Mouse (Mus musculus) limb, embryonic 11.5 days (tissue): ENCODE results near the gene Setd1b. TPM values are rescaled to one million over a fixed set of nuclear protein-coding genes. Genes with fewer than 3 reads are reported as not detected.

Source experiments
- ATAC-seq: fragments of 200-750 bp; cut with Nextera tagmentation; 2 replicates; pipeline ENCODE4 v1.8.0; 2017; ENCODE audit warnings: low read depth; ENCODE audit not compliant: insufficient number of reproducible peaks, low FRiP score, low TSS enrichment
- DNase-seq: peaks from one replicate; pipeline ENCODE4 v3.0.0-alpha.2; 2015; ENCODE audit warnings: low spot score
- H3K27ac ChIP-seq: fragments of 300-500 bp; sonication (generic); replicated peaks from 2 replicates; pipeline ENCODE4 v1.5.1; 2014; ENCODE audit warnings: low read depth, mild to moderate bottlenecking, low read length
- H3K27me3 ChIP-seq: fragments of 300-500 bp; sonication (generic); 2 replicates; pipeline ENCODE4 v1.6.1; 2014; ENCODE audit warnings: mild to moderate bottlenecking, low read length, mixed read lengths; ENCODE audit not compliant: control insufficient read depth, insufficient read depth
- H3K36me3 ChIP-seq: fragments of 300-500 bp; sonication (generic); 2 replicates; pipeline ENCODE4 v1.6.1; 2014; ENCODE audit warnings: mild to moderate bottlenecking, low read length, moderate library complexity, mixed read lengths; ENCODE audit not compliant: control insufficient read depth, insufficient read depth
- H3K4me1 ChIP-seq: fragments of 300-500 bp; sonication (generic); 2 replicates; pipeline ENCODE4 v1.6.1; 2014; ENCODE audit warnings: low read length, mixed read lengths; ENCODE audit not compliant: control insufficient read depth, insufficient read depth
- H3K4me2 ChIP-seq: fragments of 300-500 bp; sonication (generic); 2 replicates; pipeline ENCODE4 v1.6.1; 2014; ENCODE audit warnings: low read depth, mild to moderate bottlenecking, moderate library complexity; ENCODE audit not compliant: severe bottlenecking
- H3K4me3 ChIP-seq: fragments of 300-500 bp; sonication (generic); 2 replicates; pipeline ENCODE4 v1.5.1; 2014; ENCODE audit warnings: low read depth, low read length
- H3K9ac ChIP-seq: fragments of 300-500 bp; sonication (generic); 2 replicates; pipeline ENCODE4 v1.6.1; 2014; ENCODE audit warnings: mild to moderate bottlenecking, low read length
- H3K9me3 ChIP-seq: fragments of 300-500 bp; sonication (generic); 2 replicates; pipeline ENCODE4 v1.6.1; 2016; ENCODE audit warnings: low read length; ENCODE audit not compliant: control insufficient read depth
- WGBS: fragments of 180-500 bp; shearing (Covaris S2); extraction: QIAGEN DNeasy Blood & Tissue Kit; methylation state at CpG from one replicate; pipeline ENCODE4 v1.1.7; 2014; 5-methylcytosine and 5-hydroxymethylcytosine counted together
- polyA plus RNA-seq: library from polyadenylated mRNA; unstranded; fragments of >200 nt; fragmentation: Nextera tagmentation; extraction: Ambion mirVana; gene quantifications from 2 replicates; pipeline ENCODE4 v1.2.1, GENCODE M21; 2014

Setd1b gene
- polyA plus RNA-seq, 1 experiment from 2014 or later, result 12.0 TPM

DNA sequence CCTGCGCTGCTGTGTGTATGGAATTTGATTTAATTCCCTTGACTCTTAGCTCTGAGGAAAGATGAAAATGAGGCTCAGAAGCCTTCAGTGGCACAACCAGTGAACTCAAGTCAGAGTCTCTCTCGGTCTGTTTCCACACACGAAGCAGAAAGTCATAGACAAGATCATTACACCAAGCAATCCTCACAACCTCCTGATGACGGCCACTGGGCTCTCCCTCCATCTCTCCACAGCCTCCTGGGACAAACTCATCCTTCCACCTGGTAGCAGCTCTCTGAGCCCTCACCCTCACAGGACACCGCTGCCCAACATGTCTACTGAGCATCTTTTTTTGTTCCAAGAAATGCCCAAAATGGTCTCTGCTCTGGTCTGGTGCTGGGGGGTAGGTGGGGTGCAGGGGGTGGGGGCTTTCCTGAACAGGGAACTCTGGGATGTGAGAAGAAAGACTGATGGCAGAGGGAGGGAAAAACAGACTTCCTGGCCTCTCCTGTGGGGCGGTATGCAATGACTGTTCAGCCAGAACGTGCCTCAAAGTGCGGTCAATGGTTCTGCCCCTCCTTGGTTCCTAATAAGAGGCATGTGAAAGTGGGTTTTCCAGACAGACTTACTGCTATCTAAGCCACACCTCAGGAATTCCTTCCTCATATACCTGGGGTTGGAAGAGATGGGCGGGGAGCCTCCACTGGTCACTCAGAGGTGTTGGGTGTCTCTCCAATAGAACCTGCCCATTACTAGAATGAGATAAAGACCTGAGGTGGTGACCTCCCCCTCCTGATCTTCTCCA, 11.8 kb upstream of the Setd1b start:
- no peaks in the 10 kb centered on the region for H3K27me3 ChIP-seq
- no peaks in the 10 kb centered on the region for H3K9me3 ChIP-seq
- ATAC-seq (no peak), DNase-seq (no peak)
- H3K4me2 ChIP-seq, result no peak overlapping the region
- peaks cover 28% of the 10 kb centered on the region for H3K4me1 ChIP-seq
- no peak overlapping the region for H3K9ac ChIP-seq
- peaks cover 5% of the 10 kb centered on the region for H3K36me3 ChIP-seq
- WGBS, result 89% methylated on average over 9 of the region's 9 CpGs
- H3K27ac ChIP-seq, result no peak overlapping the region
- no peak overlapping the region for H3K4me3 ChIP-seq

DNA sequence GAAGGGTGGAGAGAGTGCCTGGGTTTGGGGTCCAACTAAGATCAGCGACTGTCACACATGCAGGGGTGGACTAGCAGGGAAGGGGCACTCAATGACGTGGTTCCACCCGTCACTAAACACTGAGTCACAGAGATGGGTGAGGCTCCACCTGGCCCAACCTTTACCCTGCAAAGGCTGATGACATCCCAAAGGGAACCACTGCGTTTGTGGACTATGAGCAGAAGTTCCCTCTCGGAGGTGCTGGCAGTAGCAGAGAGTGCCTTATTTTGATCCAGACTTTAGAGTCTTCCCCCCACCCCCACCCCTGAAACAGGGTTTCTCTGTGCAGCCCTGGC, 11.2 kb upstream of the Setd1b start:
- Histone ChIP-seq H3K4me1 (peaks cover 34% of the 10 kb centered on the region), H3K9me3 (no peaks in the 10 kb centered on the region), H3K27me3 (no peaks in the 10 kb centered on the region), H3K27ac (no peak overlapping the region), H3K4me3 (no peak overlapping the region), H3K4me2 (no peak overlapping the region), H3K9ac (no peak overlapping the region), H3K36me3 (peaks cover 5% of the 10 kb centered on the region)
- DNase-seq, result no peak
- no peak for ATAC-seq
- 90% methylated on average over 5 of the region's 5 CpGs for WGBS

DNA sequence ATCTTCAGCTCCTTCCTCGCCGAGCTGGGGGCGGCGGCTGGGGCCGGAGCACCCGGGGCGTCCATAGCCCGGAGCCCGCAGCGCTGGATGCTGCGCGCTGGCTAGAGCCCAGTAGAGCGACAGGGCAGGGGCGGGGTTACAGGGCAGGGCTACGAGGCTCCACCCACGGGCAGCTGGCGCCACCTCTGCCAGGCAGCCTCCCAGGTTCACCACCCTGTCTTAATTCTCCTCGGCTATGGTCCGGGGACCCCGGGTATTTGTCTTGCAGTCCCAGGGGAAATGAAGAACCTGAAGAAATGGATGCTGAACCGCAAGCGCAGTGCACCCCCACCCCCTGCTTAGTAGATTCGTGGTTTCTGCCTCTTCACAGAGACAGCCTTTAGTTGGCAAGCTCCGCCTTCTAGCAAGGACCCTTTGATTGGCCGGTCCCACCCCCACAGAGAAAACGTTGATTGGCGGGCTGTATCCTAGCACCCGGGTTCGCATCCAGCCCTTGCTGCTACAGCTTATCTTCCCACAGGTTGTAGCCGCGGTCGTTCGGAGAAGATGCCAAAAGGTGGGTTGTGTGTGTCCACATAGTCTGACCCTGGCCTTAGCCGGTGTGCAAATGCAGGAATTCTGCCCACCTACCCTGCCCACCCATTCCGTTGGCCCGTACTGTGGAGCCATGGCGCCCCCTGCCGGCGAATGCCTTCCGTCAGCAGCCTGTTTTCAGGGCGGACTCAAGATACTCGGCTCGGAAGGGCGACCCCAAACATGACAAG, 9.5 kb upstream of the Setd1b start, which contains the start of gene Rhof:
Rhof (minus strand) TSS at position 385 of the 764 bp plus-strand sequence.
- no peaks in the 10 kb centered on the region for H3K27me3 ChIP-seq
- peaks cover 51% of the 10 kb centered on the region for H3K4me1 ChIP-seq
- peak within 1 kb of the TSS; percentile 21 for H3K4me3 ChIP-seq
- DNase-seq, result peak; percentile 85
- no peak within 1 kb of the TSS; the same call in 1 of the 2 replicates for H3K9ac ChIP-seq
- peak within 1 kb of the TSS; percentile 45 for H3K4me2 ChIP-seq
- peaks cover 5% of the 10 kb centered on the region for H3K36me3 ChIP-seq
- H3K27ac ChIP-seq, result no peak within 1 kb of the TSS
- no peaks in the 10 kb centered on the region for H3K9me3 ChIP-seq
- ATAC-seq, result peak; percentile 44; the same call in 1 of the 2 replicates
- 4% methylated on average over 44 of the region's 44 CpGs for WGBS

DNA sequence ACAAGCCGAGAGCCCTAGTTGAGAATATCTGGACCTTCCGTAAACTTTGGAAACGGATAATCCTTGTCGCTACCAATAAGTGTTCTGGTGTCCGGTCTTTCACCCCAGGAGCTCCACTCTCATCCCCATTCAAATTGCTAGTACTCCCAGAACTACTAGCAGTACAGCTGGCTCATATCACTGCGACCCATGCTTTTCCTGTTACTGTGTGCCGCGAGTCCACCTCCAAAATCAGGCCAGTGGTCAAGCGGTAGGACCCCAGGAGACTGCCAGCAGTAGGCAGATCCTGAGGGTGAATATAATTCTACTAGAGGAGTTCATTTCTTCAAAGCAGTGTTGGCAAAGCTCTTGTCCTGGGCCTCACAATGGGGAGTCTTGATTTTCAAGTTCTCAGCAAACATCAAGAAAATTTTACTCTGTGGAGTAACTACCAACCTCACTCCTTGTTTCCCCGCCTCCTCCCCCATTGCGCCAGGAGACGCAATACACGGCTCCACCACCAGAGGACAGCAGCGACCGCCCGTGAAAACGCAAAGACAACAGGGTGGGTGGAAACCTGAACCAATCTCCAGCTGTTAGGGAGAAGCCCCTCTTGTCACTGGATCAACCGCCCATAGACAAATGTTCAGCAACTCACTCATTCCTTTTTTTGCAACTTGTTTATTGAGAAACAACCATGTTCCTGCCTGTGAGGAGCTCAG, 8.8 kb upstream of the Setd1b start:
- 23% methylated on average over 18 of the region's 18 CpGs for WGBS
- no peaks in the 10 kb centered on the region for H3K27me3 ChIP-seq
- no peaks in the 10 kb centered on the region for H3K9me3 ChIP-seq
- H3K9ac ChIP-seq, result no peak overlapping the region
- no peak overlapping the region for H3K4me3 ChIP-seq
- DNase-seq, result peak; percentile 94
- no peak overlapping the region for H3K4me2 ChIP-seq
- H3K36me3 ChIP-seq, result peaks cover 8% of the 10 kb centered on the region
- H3K4me1 ChIP-seq, result peaks cover 55% of the 10 kb centered on the region
- no peak overlapping the region for H3K27ac ChIP-seq
- ATAC-seq, result no peak

DNA sequence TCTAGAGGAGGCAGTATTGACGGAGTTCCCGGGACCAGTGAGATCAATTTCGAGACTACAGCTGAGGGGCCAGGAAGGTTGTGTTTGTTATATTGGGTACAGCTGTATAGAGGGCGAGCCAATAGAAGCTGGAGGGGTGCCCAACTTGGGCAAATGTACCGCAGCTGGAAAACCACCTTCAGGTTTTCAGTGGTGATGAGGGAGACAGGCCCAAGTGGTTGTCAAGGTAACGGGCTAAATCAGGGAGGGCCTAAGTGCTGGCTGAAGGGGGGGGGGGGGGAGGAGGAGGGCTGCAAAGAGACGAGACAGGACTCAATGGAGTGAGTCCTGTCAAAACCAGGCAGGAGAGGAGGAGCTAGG, 8.2 kb upstream of the Setd1b start:
- WGBS, result 36% methylated on average over 7 of the region's 7 CpGs
- no peak for ATAC-seq

DNA sequence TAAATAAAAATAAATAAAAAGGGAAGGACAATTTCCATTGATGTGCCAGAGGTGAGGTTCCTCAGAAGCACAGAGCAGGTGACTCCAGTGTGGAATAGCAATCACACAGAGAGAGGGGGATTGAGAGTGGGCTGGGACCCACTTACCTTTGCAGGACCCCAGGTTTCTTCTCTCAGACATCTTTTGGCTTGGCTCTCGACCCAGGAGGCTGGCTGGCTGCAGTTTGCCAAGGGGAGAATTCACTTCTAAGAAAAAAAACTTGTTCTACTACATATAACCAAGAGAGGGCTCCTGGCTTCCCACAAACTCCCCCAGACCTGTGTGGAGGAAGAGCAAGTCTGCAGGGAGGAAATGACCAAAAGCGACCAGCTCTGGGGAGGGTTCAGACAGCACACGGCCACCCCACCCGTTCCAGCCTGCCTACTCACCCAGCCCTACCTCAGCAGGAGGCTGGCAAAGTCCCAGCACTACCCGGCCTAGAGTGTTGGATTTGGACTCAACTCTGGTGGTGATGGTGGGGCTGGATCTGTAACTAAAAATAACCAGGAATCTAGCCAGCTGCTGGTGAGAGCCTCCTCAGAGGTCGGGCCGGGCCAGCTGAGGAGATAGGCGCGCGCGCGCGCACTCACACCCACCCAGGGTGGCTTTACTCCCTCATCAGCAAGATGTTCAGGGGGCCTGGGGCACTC, 7.7 kb upstream of the Setd1b start:
- Histone ChIP-seq H3K4me3 (peak overlapping the region; percentile 1; the same call in 1 of the 2 replicates), H3K27me3 (no peaks in the 10 kb centered on the region), H3K9ac (0 out of 2 replicates have a peak overlapping the region, but pooled peaks have one; percentile 17), H3K27ac (peak overlapping the region; percentile 47; the same call in 1 of the 2 replicates), H3K4me1 (peaks cover 58% of the 10 kb centered on the region), H3K4me2 (peak overlapping the region; percentile 100), H3K9me3 (no peaks in the 10 kb centered on the region), H3K36me3 (peaks cover 6% of the 10 kb centered on the region)
- 50% methylated on average over 13 of the region's 13 CpGs for WGBS
- no peak for ATAC-seq
- no peak for DNase-seq

More for the DNA sequence above, 8.2 kb upstream of the Setd1b start:
- Histone ChIP-seq H3K4me1 (peaks cover 56% of the 10 kb centered on the region), H3K4me3 (no peak overlapping the region), H3K27ac (no peak overlapping the region), H3K36me3 (peaks cover 6% of the 10 kb centered on the region), H3K27me3 (no peaks in the 10 kb centered on the region), H3K9ac (no peak overlapping the region), H3K9me3 (no peaks in the 10 kb centered on the region), H3K4me2 (no peak overlapping the region)
- no peak for DNase-seq

DNA sequence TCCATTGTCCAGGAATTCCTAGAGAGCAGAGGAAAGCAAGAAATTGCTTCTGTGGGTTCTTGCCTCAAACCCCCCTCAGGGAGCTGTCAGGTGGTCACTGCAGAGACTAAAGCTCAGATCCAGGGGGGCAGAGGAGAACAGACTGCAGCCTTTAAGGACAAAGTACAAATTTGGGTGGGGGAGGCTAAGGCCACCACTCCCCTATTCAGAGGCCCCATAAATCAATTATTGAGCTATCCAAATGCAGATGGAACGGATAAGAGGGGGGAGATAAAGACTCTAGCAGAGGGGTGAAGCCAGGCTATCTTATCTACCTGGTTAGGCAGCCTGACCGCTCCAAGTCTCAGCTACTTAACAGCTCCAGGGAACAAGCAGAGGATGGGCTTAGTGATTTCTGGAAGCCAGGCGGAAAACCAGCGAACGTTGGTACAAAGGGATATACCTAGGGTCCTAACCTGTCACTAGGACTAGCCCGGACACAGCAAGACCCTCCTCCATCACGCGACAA, 7.1 kb upstream of the Setd1b start:
- WGBS, result 23% methylated on average over 8 of the region's 8 CpGs
- Histone ChIP-seq H3K9me3 (no peaks in the 10 kb centered on the region), H3K27me3 (no peaks in the 10 kb centered on the region), H3K4me1 (peaks cover 58% of the 10 kb centered on the region), H3K4me3 (peak overlapping the region; percentile 95), H3K9ac (peak overlapping the region; percentile 17; the same call in 1 of the 2 replicates), H3K36me3 (peaks cover 6% of the 10 kb centered on the region), H3K4me2 (peak overlapping the region; percentile 100), H3K27ac (peak overlapping the region; percentile 47; the same call in 1 of the 2 replicates)
- no peak for DNase-seq
- no peak for ATAC-seq
